Mouse (Mus musculus): ENCODE results near the gene Iapp. TPM values are rescaled to one million over a fixed set of nuclear protein-coding genes. Genes with fewer than 3 reads are reported as not detected.
"Not testable (repeated sequence)": the region's sequence is repeated elsewhere in the genome, so short reads cannot be mapped to it uniquely, and the experiment has no call there.

Iapp gene
- polyA plus RNA-seq (2012; rRNA removed) (0.08 and 0.16 TPM in 2 replicates), polyA plus RNA-seq (2014; fragmentation: Nextera tagmentation; extraction: Ambion mirVana) (not detected in 2 replicates)

- ATAC-seq (ENCODE audit: insufficient read depth) = no peak
These were observed at the start of gene Iapp for GRCm38 (mm10) chr6:142298098-142298497. Gene Iapp, plus strand, starts transcription at chr6:142298423.

GRCm38 (mm10) chr6:142250738-142251307 is 47.4 kb upstream of the Iapp start:
- WGBS (ENCODE audit: insufficient replicate concordance) = 68% methylated on average over 1 of the region's 1 CpGs
- not testable (repeated sequence) for H3K9ac ChIP-seq (replicated peaks); DNase-seq (ENCODE audit: low read depth in 3 of 3, low spot score in 3 of 3); H3K27ac ChIP-seq; H3K4me1 ChIP-seq (replicated peaks; ENCODE audit: control insufficient read depth in 2 of 2, insufficient read depth in 2 of 2, low read length in 1 of 2); ATAC-seq (ENCODE audit: insufficient read depth); H3K4me2 ChIP-seq (ENCODE audit: low read depth); H3K9me3 ChIP-seq (ENCODE audit: control insufficient read depth, low read length); H3K4me3 ChIP-seq (ENCODE audit: insufficient read depth in 1 of 2, low read depth in 2 of 2, low read length in 2 of 2); H3K27me3 ChIP-seq (ENCODE audit: control insufficient read depth, insufficient read depth, low read length); H3K36me3 ChIP-seq (replicated peaks; ENCODE audit: control insufficient read depth, insufficient read depth, low read depth)

More at GRCm38 (mm10) chr6:142298098-142298497, at the start of gene Iapp:
- DNase-seq (ENCODE audit: low read depth in 3 of 3, low spot score in 3 of 3) = no peak
- H3K27me3 ChIP-seq (ENCODE audit: control insufficient read depth, insufficient read depth, low read length) = no peaks in the 10 kb centered on the region
- H3K27ac ChIP-seq = no peak within 1 kb of the TSS
- 45% methylated on average over 4 of the region's 4 CpGs for WGBS (ENCODE audit: insufficient replicate concordance)
- H3K4me2 ChIP-seq (ENCODE audit: low read depth) = no peak within 1 kb of the TSS
- H3K36me3 ChIP-seq (replicated peaks; ENCODE audit: control insufficient read depth, insufficient read depth, low read depth) = no peaks in the 10 kb centered on the region
- no peaks in the 10 kb centered on the region for H3K9me3 ChIP-seq (ENCODE audit: control insufficient read depth, low read length)
- TF ChIP-seq EP300 (IDR thresholded peaks at IDR 0.05; ENCODE audit: low read depth) = no peak
- no peak for TF ChIP-seq CTCF (IDR thresholded peaks at IDR 0.05; ENCODE audit: low read depth)
- H3K9ac ChIP-seq (replicated peaks) = no peak within 1 kb of the TSS
- H3K4me3 ChIP-seq (ENCODE audit: insufficient read depth in 1 of 2, low read depth in 2 of 2, low read length in 2 of 2) = no peak within 1 kb of the TSS
- no peaks in the 10 kb centered on the region for H3K4me1 ChIP-seq (replicated peaks; ENCODE audit: control insufficient read depth in 2 of 2, insufficient read depth in 2 of 2, low read length in 1 of 2)

- H3K36me3 ChIP-seq (replicated peaks; ENCODE audit: control insufficient read depth, insufficient read depth, low read depth) = no peaks in the 10 kb centered on the region
- H3K4me3 ChIP-seq (ENCODE audit: insufficient read depth in 1 of 2, low read depth in 2 of 2, low read length in 2 of 2) = no peak overlapping the region
- no peak for DNase-seq (ENCODE audit: low read depth in 3 of 3, low spot score in 3 of 3)
- no peaks in the 10 kb centered on the region for H3K27me3 ChIP-seq (ENCODE audit: control insufficient read depth, insufficient read depth, low read length)
- TF ChIP-seq EP300 (IDR thresholded peaks at IDR 0.05; ENCODE audit: low read depth) (no peak), CTCF (IDR thresholded peaks at IDR 0.05; ENCODE audit: low read depth) (no peak)
- H3K4me2 ChIP-seq (ENCODE audit: low read depth) = no peak overlapping the region
- ATAC-seq (ENCODE audit: insufficient read depth) = no peak
- WGBS (ENCODE audit: insufficient replicate concordance) = 32% methylated on average over 4 of the region's 4 CpGs
- H3K9me3 ChIP-seq (ENCODE audit: control insufficient read depth, low read length) = no peaks in the 10 kb centered on the region
- no peak overlapping the region for H3K27ac ChIP-seq
- H3K9ac ChIP-seq (replicated peaks) = no peak overlapping the region
- no peaks in the 10 kb centered on the region for H3K4me1 ChIP-seq (replicated peaks; ENCODE audit: control insufficient read depth in 2 of 2, insufficient read depth in 2 of 2, low read length in 1 of 2)
These were observed 22.3 kb upstream of the Iapp start for GRCm38 (mm10) chr6:142275721-142276442.

- no peaks in the 10 kb centered on the region for H3K9me3 ChIP-seq (ENCODE audit: control insufficient read depth, low read length)
- no peak for ATAC-seq (ENCODE audit: insufficient read depth)
These were observed 8.7 kb upstream of the Iapp start for GRCm38 (mm10) chr6:142289413-142290118.

GRCm38 (mm10) chr6:142305076-142305475 is 6.9 kb downstream of the Iapp start:
- Histone ChIP-seq H3K36me3 (replicated peaks; ENCODE audit: control insufficient read depth, insufficient read depth, low read depth) (no peaks in the 10 kb centered on the region), H3K4me1 (replicated peaks; ENCODE audit: control insufficient read depth in 2 of 2, insufficient read depth in 2 of 2, low read length in 1 of 2) (no peaks in the 10 kb centered on the region), H3K27me3 (ENCODE audit: control insufficient read depth, insufficient read depth, low read length) (no peaks in the 10 kb centered on the region), H3K4me2 (ENCODE audit: low read depth) (no peak overlapping the region), H3K9me3 (ENCODE audit: control insufficient read depth, low read length) (peaks cover 3% of the 10 kb centered on the region), H3K9ac (replicated peaks) (no peak overlapping the region), H3K4me3 (ENCODE audit: insufficient read depth in 1 of 2, low read depth in 2 of 2, low read length in 2 of 2) (no peak overlapping the region), H3K27ac (no peak overlapping the region)
- ATAC-seq (ENCODE audit: insufficient read depth) (no peak), DNase-seq (ENCODE audit: low read depth in 3 of 3, low spot score in 3 of 3) (no peak)
- TF ChIP-seq EP300 (IDR thresholded peaks at IDR 0.05; ENCODE audit: low read depth) (no peak), CTCF (IDR thresholded peaks at IDR 0.05; ENCODE audit: low read depth) (no peak)

More at GRCm38 (mm10) chr6:142289413-142290118, 8.7 kb upstream of the Iapp start:
- no peak overlapping the region for H3K4me3 ChIP-seq (ENCODE audit: insufficient read depth in 1 of 2, low read depth in 2 of 2, low read length in 2 of 2)
- no peak for TF ChIP-seq EP300 (IDR thresholded peaks at IDR 0.05; ENCODE audit: low read depth)
- no peak for TF ChIP-seq CTCF (IDR thresholded peaks at IDR 0.05; ENCODE audit: low read depth)
- no peak overlapping the region for H3K4me2 ChIP-seq (ENCODE audit: low read depth)
- H3K36me3 ChIP-seq (replicated peaks; ENCODE audit: control insufficient read depth, insufficient read depth, low read depth) = no peaks in the 10 kb centered on the region
- WGBS (ENCODE audit: insufficient replicate concordance) = 60% methylated on average over 12 of the region's 12 CpGs
- H3K27ac ChIP-seq = no peak overlapping the region
- no peaks in the 10 kb centered on the region for H3K27me3 ChIP-seq (ENCODE audit: control insufficient read depth, insufficient read depth, low read length)
- no peak overlapping the region for H3K9ac ChIP-seq (replicated peaks)
- H3K4me1 ChIP-seq (replicated peaks; ENCODE audit: control insufficient read depth in 2 of 2, insufficient read depth in 2 of 2, low read length in 1 of 2) = no peaks in the 10 kb centered on the region
- no peak for DNase-seq (ENCODE audit: low read depth in 3 of 3, low spot score in 3 of 3)
